Mouse (Mus musculus) liver, embryonic 11.5 days (tissue): ENCODE measurements around the gene Trim54. TPM values are rescaled to one million over a fixed set of nuclear protein-coding genes. Genes with fewer than 3 reads are reported as not detected.

ENCODE experiments used
- ATAC-seq: fragments of 200-750 bp; cut with Nextera tagmentation; replicated peaks from 2 replicates; pipeline ENCODE4 v1.8.0; 2017; ENCODE audit warnings: moderate number of reproducible peaks, mild to moderate bottlenecking, moderate TSS enrichment, moderate library complexity; ENCODE audit not compliant: low FRiP score
- DNase-seq: peaks from one replicate; pipeline ENCODE4 v3.0.0-alpha.2; 2017; ENCODE audit warnings: low spot score
- H3K27ac ChIP-seq: fragments of 300-500 bp; sonication (generic); 2 replicates; pipeline ENCODE4 v1.5.1; 2014; ENCODE audit warnings: mild to moderate bottlenecking, low read depth, low read length, control low read depth
- H3K27me3 ChIP-seq: fragments of 300-500 bp; sonication (generic); replicated peaks from 2 replicates; pipeline ENCODE4 v1.6.1; 2014; ENCODE audit warnings: low read length, mixed read lengths; ENCODE audit not compliant: control insufficient read depth, insufficient read depth
- H3K36me3 ChIP-seq: fragments of 300-500 bp; sonication (generic); 2 replicates; pipeline ENCODE4 v1.6.1; 2014; ENCODE audit warnings: mild to moderate bottlenecking, low read length, moderate library complexity, mixed read lengths; ENCODE audit not compliant: control insufficient read depth, insufficient read depth
- H3K4me1 ChIP-seq: fragments of 300-500 bp; sonication (generic); replicated peaks from 2 replicates; pipeline ENCODE4 v1.6.1; 2014; ENCODE audit warnings: low read length, mixed read lengths; ENCODE audit not compliant: control insufficient read depth, insufficient read depth
- H3K4me2 ChIP-seq: fragments of 300-500 bp; sonication (generic); 2 replicates; pipeline ENCODE4 v1.6.1; 2014; ENCODE audit warnings: mild to moderate bottlenecking, control low read depth, moderate library complexity
- H3K4me3 ChIP-seq: fragments of 300-500 bp; sonication (generic); 2 replicates; pipeline ENCODE4 v1.5.1; 2014; ENCODE audit warnings: low read depth, low read length, control low read depth
- H3K9ac ChIP-seq: fragments of 300-500 bp; sonication (generic); 2 replicates; pipeline ENCODE4 v1.6.1; 2014; ENCODE audit warnings: low read depth, low read length, control low read depth
- H3K9me3 ChIP-seq: fragments of 300-500 bp; sonication (generic); 2 replicates; pipeline ENCODE4 v1.6.1; 2016; ENCODE audit warnings: low read length, inconsistent platforms, mixed read lengths; ENCODE audit not compliant: control insufficient read depth
- WGBS: fragments of 180-500 bp; shearing (Covaris S2); extraction: QIAGEN DNeasy Blood & Tissue Kit; methylation state at CpG from one replicate; pipeline ENCODE4 v1.1.7; 2014; 5-methylcytosine and 5-hydroxymethylcytosine counted together
- polyA plus RNA-seq: library from polyadenylated mRNA; unstranded; fragments of >200 nt; fragmentation: Nextera tagmentation; extraction: Ambion mirVana; gene quantifications from 2 replicates; pipeline ENCODE4 v1.2.1, GENCODE M21; 2014

The Trim54 gene
- polyA plus RNA-seq, 1 experiment from 2014 or later, result 0.43 TPM

DNA sequence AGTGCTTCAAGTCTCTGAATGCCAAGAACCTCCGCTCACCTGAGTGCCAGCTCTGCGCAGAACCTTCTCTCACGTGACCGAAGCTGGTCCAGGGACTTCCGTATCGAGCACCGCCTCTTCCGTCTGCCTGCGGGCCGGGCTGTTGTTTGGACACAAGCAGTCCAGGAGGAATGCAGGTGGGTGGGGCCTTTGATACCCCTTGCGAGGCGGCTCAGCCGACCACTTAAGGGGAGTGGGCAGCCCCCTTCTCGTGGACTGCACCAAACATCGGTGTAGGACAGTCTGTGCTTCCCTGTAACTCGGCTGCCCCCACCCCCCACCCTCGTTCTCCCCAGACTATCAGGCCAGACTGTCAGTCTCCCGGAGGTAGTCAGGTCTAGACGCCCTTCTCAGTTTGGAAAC, 37.6 kb downstream of the Trim54 start, which contains the start of gene Mpv17:
TSS of gene Mpv17 (minus strand) at position 100 of the 402 bp plus-strand sequence.
- Histone ChIP-seq H3K36me3 (peaks cover 21% of the 10 kb centered on the region), H3K9me3 (no peaks in the 10 kb centered on the region), H3K27ac (no peak within 1 kb of the TSS; the same call in 1 of the 2 replicates), H3K27me3 (no peaks in the 10 kb centered on the region), H3K4me1 (peaks cover 3% of the 10 kb centered on the region), H3K9ac (peak within 1 kb of the TSS; percentile 67), H3K4me2 (peak within 1 kb of the TSS; percentile 89), H3K4me3 (peak within 1 kb of the TSS; percentile 69)
- under 1% methylated on average over 19 of the region's 19 CpGs for WGBS
- DNase-seq (peak; percentile 81), ATAC-seq (peak; percentile 92)

DNA sequence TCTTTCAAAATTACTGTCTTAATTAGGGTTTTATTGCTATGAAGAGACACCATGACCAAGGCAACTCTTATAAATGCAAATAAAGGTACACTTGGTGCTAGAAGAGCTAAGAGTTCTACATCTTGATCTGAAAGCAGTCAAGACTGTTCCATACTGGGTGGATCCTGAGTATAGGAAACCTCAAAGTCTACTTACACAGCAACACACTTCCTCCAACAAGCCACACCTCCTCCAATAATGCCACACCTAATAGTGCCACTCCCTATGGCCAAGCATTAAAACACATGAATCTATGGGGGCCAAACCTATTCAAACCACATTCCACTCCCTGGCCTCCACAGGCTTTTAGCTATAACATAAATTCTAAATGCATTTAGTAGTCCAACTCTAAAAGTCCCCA, 46.0 kb downstream of the Trim54 start:
- no peak overlapping the region for H3K4me3 ChIP-seq
- ATAC-seq (peak; percentile 69), DNase-seq (no peak)
- no peak overlapping the region for H3K9ac ChIP-seq
- no peaks in the 10 kb centered on the region for H3K4me1 ChIP-seq
- no peak overlapping the region for H3K4me2 ChIP-seq
- H3K27ac ChIP-seq, result no peak overlapping the region
- H3K9me3 ChIP-seq, result no peaks in the 10 kb centered on the region
- H3K27me3 ChIP-seq, result no peaks in the 10 kb centered on the region
- H3K36me3 ChIP-seq, result peaks cover 59% of the 10 kb centered on the region

DNA sequence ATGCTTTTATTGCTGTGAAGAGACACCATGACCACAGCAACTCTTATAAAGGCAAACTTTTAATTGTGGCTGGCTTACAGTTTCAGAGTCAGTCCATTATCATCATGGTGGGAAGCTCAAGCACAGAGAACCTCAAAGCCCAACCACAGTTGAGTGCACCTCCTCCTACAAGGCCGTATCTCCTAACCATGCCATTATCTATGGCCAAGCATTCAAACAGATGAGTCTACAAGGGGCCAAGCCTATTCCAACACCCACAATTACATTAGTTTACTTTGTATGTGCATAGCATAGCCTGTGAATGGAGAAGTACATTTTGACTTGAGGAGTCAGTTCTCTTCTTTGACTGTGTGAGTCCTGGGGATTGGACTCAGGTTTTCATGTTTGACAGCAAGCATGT, 48.4 kb downstream of the Trim54 start:
- no peak overlapping the region; the same call in 1 of the 2 replicates for H3K4me2 ChIP-seq
- H3K4me3 ChIP-seq, result no peak overlapping the region
- no peaks in the 10 kb centered on the region for H3K4me1 ChIP-seq
- peaks cover 60% of the 10 kb centered on the region for H3K36me3 ChIP-seq
- H3K27ac ChIP-seq, result no peak overlapping the region
- H3K27me3 ChIP-seq, result no peaks in the 10 kb centered on the region
- no peak overlapping the region for H3K9ac ChIP-seq
- peak; percentile 82 for ATAC-seq
- no peak for DNase-seq
- WGBS, result 58% methylated on average over 1 of the region's 1 CpGs
- no peaks in the 10 kb centered on the region for H3K9me3 ChIP-seq

DNA sequence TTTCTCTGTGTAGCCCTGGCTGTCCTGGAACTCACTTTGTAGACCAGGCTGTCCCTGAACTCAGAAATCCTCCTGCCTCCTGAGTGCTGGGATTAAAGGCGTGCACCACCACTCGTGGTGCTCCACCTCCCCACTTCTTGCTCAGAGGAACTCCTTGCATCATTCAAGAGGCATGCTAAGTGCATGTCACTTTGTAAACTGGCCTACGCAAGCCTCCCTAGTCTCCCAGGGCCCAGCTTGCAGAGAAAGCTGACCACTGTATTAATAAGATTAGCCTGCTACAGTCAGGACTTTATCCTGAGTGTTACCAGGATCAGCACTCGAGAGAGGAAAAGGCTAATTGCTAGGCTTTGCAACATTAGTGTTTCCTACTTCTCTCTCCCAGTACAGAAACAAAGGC, 52.1 kb downstream of the Trim54 start:
- no peak overlapping the region for H3K4me2 ChIP-seq
- no peaks in the 10 kb centered on the region for H3K27me3 ChIP-seq
- ATAC-seq, result no peak
- DNase-seq, result no peak
- H3K4me3 ChIP-seq, result no peak overlapping the region
- no peak overlapping the region for H3K27ac ChIP-seq
- peaks cover 70% of the 10 kb centered on the region for H3K36me3 ChIP-seq
- WGBS, result 91% methylated on average over 4 of the region's 4 CpGs
- H3K9ac ChIP-seq, result no peak overlapping the region
- no peaks in the 10 kb centered on the region for H3K4me1 ChIP-seq
- H3K9me3 ChIP-seq, result no peaks in the 10 kb centered on the region

DNA sequence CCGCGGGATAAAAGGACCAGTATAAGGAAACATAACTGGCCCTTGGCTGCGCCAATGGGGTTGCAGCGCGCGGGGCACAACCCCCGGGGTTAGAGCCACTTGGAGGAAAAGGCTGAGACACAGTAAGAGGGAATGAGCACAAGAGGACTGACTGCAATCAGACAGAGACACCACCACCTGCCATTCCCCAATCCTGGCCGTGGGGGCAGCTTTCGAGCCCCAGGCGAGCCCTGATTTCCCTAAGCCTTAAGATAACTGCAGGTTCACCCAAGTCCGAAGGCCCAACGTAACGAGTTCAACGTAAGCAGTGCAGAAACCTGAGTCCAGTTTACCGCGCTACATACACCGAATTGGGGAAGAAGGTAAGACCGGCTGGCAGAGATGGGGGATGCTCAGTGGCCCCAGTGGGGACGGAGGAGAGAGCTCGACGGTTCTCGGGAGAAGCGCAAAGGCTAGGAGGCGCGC, 62.8 kb downstream of the Trim54 start:
- H3K9ac ChIP-seq, result peak overlapping the region; percentile 95
- H3K4me1 ChIP-seq, result peaks cover 6% of the 10 kb centered on the region; the same call in 1 of the 2 replicates
- H3K9me3 ChIP-seq, result no peaks in the 10 kb centered on the region
- no peaks in the 10 kb centered on the region for H3K27me3 ChIP-seq
- WGBS, result under 1% methylated on average over 25 of the region's 25 CpGs
- peak overlapping the region; percentile 99 for H3K27ac ChIP-seq
- peak overlapping the region; percentile 96 for H3K4me3 ChIP-seq
- ATAC-seq (peak; percentile 67), DNase-seq (no peak)
- H3K4me2 ChIP-seq, result peak overlapping the region; percentile 91
- H3K36me3 ChIP-seq, result no peaks in the 10 kb centered on the region; the same call in 1 of the 2 replicates

DNA sequence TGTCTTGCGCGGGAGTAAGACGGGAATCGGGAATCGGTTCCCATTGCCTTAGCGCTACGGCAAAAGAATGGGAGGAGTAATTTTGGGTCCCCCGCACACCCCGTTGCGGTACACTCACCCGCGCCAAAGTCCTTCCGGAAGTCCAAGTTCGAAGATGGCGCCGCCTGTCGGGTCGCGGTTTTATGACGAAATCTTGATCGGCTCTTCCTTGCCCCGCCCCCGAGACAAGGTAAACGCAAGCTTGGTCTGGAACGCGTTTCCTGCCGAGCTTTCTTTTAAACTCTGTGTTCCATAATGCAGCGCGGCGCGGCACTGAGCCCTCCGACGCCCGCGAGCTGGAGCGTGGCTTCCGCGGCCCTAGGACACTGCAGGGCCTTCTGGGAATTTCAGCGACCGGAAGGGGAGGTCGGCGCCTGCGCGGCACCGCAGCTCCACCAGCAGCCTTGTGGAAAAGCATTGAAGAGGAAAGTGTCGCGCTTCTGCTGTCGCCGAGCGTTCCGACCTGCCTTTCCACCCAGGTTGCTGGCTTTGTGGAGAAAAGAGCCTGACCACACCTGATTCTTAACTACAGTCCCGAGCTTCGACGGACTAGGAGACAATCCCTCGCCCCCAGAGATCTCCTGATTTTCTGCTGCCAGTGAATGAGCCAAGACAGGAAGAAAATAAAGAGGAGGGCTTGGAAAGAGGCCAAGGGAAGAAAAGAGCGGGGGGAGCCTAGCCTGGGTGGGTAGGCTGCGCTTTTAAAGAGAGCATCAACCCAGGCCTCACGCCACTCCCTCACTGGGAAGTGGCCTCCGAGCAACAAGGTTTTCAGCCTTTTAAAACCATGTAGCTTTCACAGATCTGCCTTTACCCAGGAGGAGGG, 63.5 kb downstream of the Trim54 start, which contains the start of the genes Gm29609 and Gtf3c2:
TSS of gene Gm29609 (minus strand) at position 146 of the 865 bp plus-strand sequence.
TSS of gene Gtf3c2 (minus strand) at position 379 of the 865 bp plus-strand sequence.
- H3K9ac ChIP-seq, result peak within 1 kb of the TSS; percentile 95
- no peaks in the 10 kb centered on the region for H3K36me3 ChIP-seq
- peaks cover 6% of the 10 kb centered on the region; the same call in 1 of the 2 replicates for H3K4me1 ChIP-seq
- H3K27me3 ChIP-seq, result no peaks in the 10 kb centered on the region
- DNase-seq (peak; percentile 97), ATAC-seq (peak; percentile 90)
- peak within 1 kb of the TSS; percentile 99 for H3K27ac ChIP-seq
- peak within 1 kb of the TSS; percentile 96 for H3K4me3 ChIP-seq
- H3K4me2 ChIP-seq, result peak within 1 kb of the TSS; percentile 91
- H3K9me3 ChIP-seq, result no peaks in the 10 kb centered on the region
- WGBS, result under 1% methylated on average over 59 of the region's 59 CpGs

DNA sequence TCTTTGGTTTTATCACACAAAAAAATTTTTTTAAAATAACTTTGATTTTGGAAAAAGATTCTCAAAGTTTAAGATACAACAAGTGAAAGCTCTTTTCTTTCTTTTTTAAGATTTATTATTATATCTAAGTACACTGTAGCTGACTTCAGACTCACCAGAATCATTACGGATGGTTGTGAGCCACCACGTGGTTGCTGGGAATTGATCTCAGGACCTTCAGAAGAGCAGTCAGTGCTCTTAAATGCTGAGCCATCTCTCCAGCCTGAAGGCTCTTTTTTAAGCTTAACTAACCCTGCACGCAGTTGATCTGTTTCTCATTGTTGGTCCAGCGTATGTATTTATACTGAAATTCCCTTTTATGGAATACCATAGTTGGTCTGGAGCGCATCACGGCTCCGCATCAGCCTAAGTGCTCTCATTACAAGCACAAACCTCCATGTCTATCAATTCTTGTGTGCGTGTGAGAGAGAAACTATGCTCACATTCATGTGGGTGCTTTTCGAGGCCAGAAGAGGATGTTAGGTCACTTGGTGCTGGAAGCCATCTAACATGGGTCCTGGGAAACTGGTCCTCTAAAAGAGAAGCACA, 64.8 kb downstream of the Trim54 start:
- peaks cover 6% of the 10 kb centered on the region; the same call in 1 of the 2 replicates for H3K4me1 ChIP-seq

DNA sequence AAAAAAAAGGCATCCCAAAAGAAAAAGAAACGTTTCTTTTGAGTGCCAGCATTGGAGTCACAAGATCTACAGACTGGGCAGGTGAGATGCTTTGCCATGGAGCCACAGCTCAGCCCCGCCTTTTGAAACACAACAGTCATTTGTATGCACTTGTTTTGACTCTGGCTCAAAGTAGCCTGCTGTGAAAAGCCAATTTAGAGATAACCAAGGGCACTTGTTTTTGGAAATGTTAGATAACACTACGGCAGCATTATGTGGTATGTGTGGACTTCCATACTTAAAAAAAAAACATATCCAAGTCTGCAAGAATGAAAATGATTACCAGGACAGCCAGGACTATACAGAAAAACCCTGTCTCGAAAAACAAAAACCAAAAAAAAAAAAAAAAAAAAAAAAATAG, 67.2 kb downstream of the Trim54 start:
- DNase-seq (no peak), ATAC-seq (peak; percentile 66)
- H3K4me2 ChIP-seq, result no peak overlapping the region
- H3K4me1 ChIP-seq, result peaks cover 6% of the 10 kb centered on the region; the same call in 1 of the 2 replicates
- H3K27me3 ChIP-seq, result no peaks in the 10 kb centered on the region
- H3K27ac ChIP-seq, result peak overlapping the region; percentile 41; the same call in 1 of the 2 replicates
- no peaks in the 10 kb centered on the region for H3K9me3 ChIP-seq
- H3K4me3 ChIP-seq, result no peak overlapping the region
- peaks cover 16% of the 10 kb centered on the region for H3K36me3 ChIP-seq
- WGBS, result 34% methylated on average over 4 of the region's 4 CpGs
- H3K9ac ChIP-seq, result no peak overlapping the region

More for the DNA sequence above, 64.8 kb downstream of the Trim54 start:
- no peak for ATAC-seq
- DNase-seq, result no peak
- H3K36me3 ChIP-seq, result no peaks in the 10 kb centered on the region
- no peaks in the 10 kb centered on the region for H3K27me3 ChIP-seq
- no peak overlapping the region for H3K4me3 ChIP-seq
- 92% methylated on average over 9 of the region's 9 CpGs for WGBS
- H3K9me3 ChIP-seq, result no peaks in the 10 kb centered on the region
- H3K9ac ChIP-seq, result no peak overlapping the region
- H3K4me2 ChIP-seq, result peak overlapping the region; percentile 91
- no peak overlapping the region for H3K27ac ChIP-seq
